Mouse (Mus musculus) liver, postnatal 0 days (tissue): ENCODE measurements around the gene Wdr77.

Experiments
- CTCF ChIP-seq: sonication (generic); IDR thresholded peaks from 2 replicates; pipeline ENCODE4 v1.5.1; 2016; ENCODE audit warnings: antibody characterized with exemption, low read depth
- EP300 ChIP-seq: IDR thresholded peaks from 2 replicates; pipeline ENCODE4 v1.6.1; 2016; ENCODE audit warnings: antibody characterized with exemption, low read depth, mild to moderate bottlenecking

- TF ChIP-seq CTCF (no peak), EP300 (no peak)
These were observed 46.9 kb upstream of the Wdr77 start for GRCm38 (mm10) chr3:105912097-105912880.
